Mouse (Mus musculus) testis, adult 2 months (tissue): Measurements from ENCODE around the gene Cox6a2.

Experiments
- CTCF ChIP-seq: fragments of 200-500 bp; IDR thresholded peaks from 2 replicates; pipeline ENCODE4 v1.5.1; 2012; ENCODE audit warnings: low read depth, mild to moderate bottlenecking, inconsistent platforms, low read length, moderate library complexity; ENCODE audit not compliant: control insufficient read depth, insufficient read depth, insufficient replicate concordance
- POLR2A ChIP-seq: fragments of 200-500 bp; IDR thresholded peaks from 2 replicates; pipeline ENCODE4 v1.6.1; 2012; ENCODE audit warnings: low read depth, mild to moderate bottlenecking, inconsistent platforms, low read length, moderate library complexity; ENCODE audit not compliant: control insufficient read depth

- TF ChIP-seq POLR2A: no peak
- TF ChIP-seq CTCF: no peak
These were observed 34.1 kb upstream of the Cox6a2 start for GRCm38 (mm10) chr7:128240131-128240784.
